Mouse (Mus musculus) adrenal gland, adult 18-20 months (tissue): Measurements from ENCODE around the gene Mical3. TPM values are rescaled to one million over a fixed set of nuclear protein-coding genes. Genes with fewer than 3 reads are reported as not detected.
"Not testable (repeated sequence)": the region's sequence is repeated elsewhere in the genome, so short reads cannot be mapped to it uniquely, and the experiment has no call there.

Experiments used
- DNase-seq, 2 experiments: peaks; one replicate each; pipeline ENCODE4 v3.0.0; 2021 to 2022; ENCODE audit warnings: low spot score in 2 of 2
- total RNA-seq, 2 experiments: library from RNA; stranded (reverse); gene quantifications; 1 replicate in 1 of 2; 2 replicates in 1 of 2; pipeline ENCODE4 v1.2.3; 2021

Mical3 gene
- total RNA-seq, 2 experiments from 2014 or later = 35.7 to 46.0 TPM

DNA sequence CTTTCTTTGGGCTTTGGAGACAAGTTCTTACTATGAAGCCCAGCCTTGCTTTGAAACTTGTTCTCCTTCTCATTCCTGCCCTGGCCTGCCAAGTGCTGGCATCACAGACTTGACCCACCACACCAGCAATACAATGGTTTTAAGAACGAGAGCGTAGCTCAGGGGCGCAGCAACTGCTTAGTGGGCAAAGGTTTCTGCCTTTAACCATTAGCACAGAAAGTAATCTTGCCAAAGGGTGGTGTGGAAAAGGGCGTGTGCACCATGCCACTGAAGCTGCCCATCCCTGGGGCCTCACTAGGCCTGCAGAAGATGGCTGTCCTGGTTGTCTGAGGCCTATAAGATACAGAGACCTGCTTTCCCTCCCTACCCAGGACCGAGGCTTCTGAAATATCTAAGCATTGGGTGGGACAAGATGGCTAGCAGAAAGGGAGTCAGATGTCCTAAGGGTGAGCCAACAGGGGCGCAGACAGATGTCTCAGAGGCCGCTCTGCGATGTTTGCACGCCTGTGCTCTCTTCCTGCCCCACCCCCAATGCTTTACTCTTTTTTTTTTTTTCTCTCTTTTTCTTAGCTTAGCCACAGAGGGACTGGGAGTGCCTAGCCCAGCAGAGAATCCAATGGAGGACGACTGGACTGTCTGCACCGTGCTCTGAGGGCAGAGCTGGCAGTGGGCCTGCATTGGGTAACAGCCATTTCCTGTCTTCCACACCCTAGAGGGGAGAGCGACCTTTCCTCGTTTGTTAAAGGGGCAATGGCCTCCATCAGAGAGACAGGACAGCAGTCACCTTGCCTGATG, 219.4 kb downstream of the Mical3 start:
- DNase-seq = no peak

- no peak for DNase-seq
Measured at GRCm38 (mm10) chr6:120909501-120909900, 221.3 kb downstream of the Mical3 start.

DNA sequence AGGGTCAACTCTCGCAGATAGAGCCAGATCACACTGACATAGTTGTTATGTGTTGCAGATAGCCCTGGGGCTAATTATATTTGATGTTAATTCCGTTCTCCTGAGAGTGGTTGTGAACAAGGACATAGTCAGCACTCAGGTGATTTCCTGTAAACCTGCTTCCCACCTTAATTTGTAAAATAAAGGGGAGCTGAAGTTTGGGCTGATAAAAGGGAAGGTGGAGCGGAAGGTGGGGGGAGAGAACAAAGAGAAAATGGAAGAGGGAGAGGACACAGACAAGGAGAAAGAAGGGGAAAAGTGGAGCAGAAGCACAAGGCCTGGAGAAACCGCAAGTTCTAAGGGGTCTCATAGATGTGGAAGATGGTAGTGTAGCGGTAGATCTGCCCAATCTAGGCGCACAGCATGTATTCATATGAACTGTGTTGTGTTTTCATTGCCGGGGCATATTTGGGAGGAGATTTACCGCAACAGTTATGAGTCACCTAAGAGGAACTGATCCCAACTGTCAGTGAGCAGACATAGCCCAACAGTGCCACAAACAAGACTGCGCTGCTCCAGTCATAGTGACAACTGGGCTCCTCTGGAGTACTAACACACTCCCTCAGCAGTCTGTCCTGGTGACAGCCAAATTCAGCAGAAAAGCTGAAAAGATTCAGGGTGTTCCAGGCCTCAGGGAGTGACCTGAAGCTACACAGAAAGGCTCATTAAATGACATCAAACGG, 222.8 kb downstream of the Mical3 start:
- DNase-seq = not testable (repeated sequence)

- no peak for DNase-seq
Measured at GRCm38 (mm10) chr6:120906521-120906920, 224.3 kb downstream of the Mical3 start.

- no peak for DNase-seq
Measured at GRCm38 (mm10) chr6:120905111-120905510, 225.7 kb downstream of the Mical3 start.

GRCm38 (mm10) chr6:120903961-120904360, 226.8 kb downstream of the Mical3 start:
- no peak for DNase-seq

GRCm38 (mm10) chr6:120903450-120903912, 227.3 kb downstream of the Mical3 start:
- DNase-seq = no peak

- DNase-seq = no peak
Measured at GRCm38 (mm10) chr6:120901776-120902645, 228.8 kb downstream of the Mical3 start.

DNA sequence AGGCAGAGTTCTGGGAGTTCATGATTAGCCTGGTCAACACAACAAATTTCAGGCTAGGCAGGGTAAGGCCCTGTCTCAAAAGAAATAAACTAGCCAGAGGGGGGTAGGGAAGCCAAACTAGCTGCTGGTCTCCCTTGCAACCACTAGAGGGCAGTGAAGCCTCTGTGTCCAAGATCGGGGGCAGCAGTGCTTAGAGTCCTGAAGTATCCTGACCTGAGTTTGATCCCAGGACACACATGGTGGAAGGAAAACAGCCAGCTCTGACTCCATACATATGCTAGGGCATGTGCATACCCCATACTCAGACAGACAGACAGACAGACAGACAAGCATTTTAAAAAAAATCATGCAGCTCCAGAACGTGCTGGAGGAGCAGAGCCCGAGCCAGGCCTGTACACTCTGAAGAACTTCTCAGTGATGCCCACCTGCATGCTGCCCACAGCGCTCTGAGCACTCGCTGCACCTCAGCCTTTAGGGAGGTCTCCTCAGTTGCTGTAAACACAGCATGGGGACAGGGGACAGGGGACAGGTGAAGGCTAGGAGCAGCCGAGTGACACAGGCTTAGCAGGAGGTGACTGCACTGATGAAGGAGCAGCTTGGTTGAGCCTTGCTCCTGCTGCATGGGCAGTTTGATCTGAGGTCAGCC, 232.5 kb downstream of the Mical3 start:
- peak in 1 of 2 experiments; percentile 22 for DNase-seq

DNA sequence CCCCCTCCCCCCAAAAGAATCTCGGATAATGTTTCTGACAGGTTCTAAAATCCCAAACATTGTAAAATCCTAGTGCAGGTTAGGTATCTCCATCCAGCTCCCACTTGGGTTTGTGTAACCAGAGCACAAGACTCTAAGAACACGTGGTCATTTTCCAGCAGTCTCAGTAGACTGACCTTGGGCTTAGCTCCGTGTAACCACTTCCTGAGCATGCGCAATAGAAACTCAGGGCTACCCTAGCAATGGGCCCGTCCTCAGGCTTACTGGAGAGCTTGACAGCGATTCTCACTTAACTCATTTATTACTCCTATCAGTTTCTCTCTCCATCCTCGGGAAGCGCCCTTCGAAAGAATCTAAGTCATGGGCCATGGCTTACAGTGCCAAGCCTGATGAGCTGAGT, 236.3 kb downstream of the Mical3 start:
- no peak for DNase-seq

DNA sequence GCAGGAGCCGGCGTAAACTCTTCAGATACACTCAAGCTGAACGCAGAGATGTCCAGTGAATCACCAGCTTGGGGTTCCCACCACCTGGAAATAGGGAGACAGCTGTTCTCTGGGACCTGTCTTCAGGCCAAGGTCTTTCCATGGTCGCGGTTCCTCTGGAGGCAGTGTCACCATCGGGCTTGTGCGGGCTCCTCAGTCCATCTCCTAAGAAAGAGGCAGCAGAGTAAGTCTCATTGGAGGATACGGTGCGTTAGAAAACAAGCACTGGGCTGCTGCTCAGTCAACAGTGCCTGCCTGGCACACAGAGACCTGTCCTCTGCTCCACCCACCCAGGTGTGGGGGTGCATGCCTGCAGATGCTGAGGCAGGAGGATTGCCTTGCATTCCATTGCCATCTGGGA, 236.7 kb downstream of the Mical3 start:
- DNase-seq = no peak

GRCm38 (mm10) chr6:120886696-120887095, 244.1 kb downstream of the Mical3 start:
- no peak for DNase-seq

GRCm38 (mm10) chr6:120884436-120884835, 246.4 kb downstream of the Mical3 start:
- DNase-seq = no peak

Other genes starting within 250 kb of the Mical3 start
- 1 to 10 TPM; 4.5 to 4.8 TPM for gene Bid, start 214.1 kb downstream of the Mical3 start, total RNA-seq
- gene Pex26, start 52.7 kb upstream of the Mical3 start, total RNA-seq = 10 to 100 TPM; 11.1 to 11.6 TPM
- gene Tuba8, start 79.7 kb upstream of the Mical3 start, total RNA-seq = 10 to 100 TPM in 1 of 2 experiments, 1 to 10 TPM in 1; 9.7 to 22.9 TPM
- gene Usp18, start 114.9 kb upstream of the Mical3 start, total RNA-seq = 1 to 10 TPM; 1.9 to 2.3 TPM
- gene Slc6a13, start 169.2 kb upstream of the Mical3 start, total RNA-seq = 1 to 10 TPM in 1 of 2 experiments, under 1 TPM in 1; 0.83 to 6.6 TPM
- gene Slc6a12, start 212.1 kb upstream of the Mical3 start, total RNA-seq = under 1 TPM; 0.13 to 0.58 TPM